Mouse (Mus musculus) MEL (cell line): Measurements from ENCODE around the gene Esam.

Experiments
- MEF2A ChIP-seq: IDR thresholded peaks from 2 replicates; pipeline ENCODE4 v1.6.1; 2014; ENCODE audit warnings: low read depth, mild to moderate bottlenecking, inconsistent platforms, low read length, improper control_type of control experiment; ENCODE audit not compliant: poor library complexity, insufficient replicate concordance, severe bottlenecking; ENCODE audit errors: extremely low read depth
- ZKSCAN1 ChIP-seq: IDR thresholded peaks from 2 replicates; pipeline ENCODE4 v1.6.1; 2012; ENCODE audit warnings: low read depth, mild to moderate bottlenecking, inconsistent platforms, low read length, improper control_type of control experiment, moderate library complexity

- TF ChIP-seq MEF2A (no peak), ZKSCAN1 (no peak)
These were observed 39.6 kb downstream of the Esam start for GRCm38 (mm10) chr9:37567454-37567853.
